Mouse (Mus musculus) embryonic fibroblast, embryonic 13.5 days (primary cell): ENCODE measurements around the gene Rgs19.

Experiments used
- CTCF ChIP-seq: IDR thresholded peaks from 2 replicates; pipeline ENCODE4 v1.5.1; 2011; ENCODE audit warnings: mild to moderate bottlenecking, control low read depth, low read length, moderate library complexity, borderline replicate concordance; ENCODE audit not compliant: insufficient read depth
- POLR2A ChIP-seq: IDR thresholded peaks from 2 replicates; pipeline ENCODE4 v1.6.1; 2011; ENCODE audit warnings: low read depth, mild to moderate bottlenecking, control low read depth, low read length, moderate library complexity

DNA sequence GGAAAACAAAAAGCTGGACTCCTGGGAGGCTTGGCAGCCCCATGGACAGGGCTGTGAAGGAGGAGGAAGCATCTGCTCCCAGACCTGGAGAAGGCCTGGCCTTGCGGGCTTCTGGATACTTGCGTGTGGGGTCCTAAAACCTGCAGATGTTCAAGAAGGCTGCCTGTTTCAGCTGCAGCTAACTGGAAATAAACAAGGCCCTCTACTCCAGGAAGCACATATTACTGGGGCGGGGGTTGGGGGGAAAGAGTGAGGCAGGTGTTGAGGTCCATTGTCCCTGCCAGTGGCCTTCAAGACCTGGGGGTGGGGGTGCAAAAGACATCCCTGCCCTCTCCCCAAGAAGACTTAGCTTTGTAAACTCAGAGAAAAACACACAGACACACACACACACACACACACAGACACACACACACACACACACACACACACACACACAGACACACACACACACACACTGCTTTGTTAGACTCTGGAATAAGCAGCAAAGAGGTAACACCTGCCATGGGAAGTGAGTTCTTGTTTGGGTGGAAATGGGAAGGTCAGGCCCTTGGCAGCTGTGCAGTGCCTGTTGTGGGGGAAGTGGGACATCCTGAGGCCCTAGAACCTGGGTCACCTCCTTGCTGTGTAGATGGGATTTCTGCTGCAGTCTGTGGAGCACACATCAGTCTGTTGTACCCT lies 31.0 kb downstream of the Rgs19 start:
- no peak for TF ChIP-seq POLR2A
- no peak for TF ChIP-seq CTCF
